Mouse (Mus musculus) liver, embryonic 12.5 days (tissue): ENCODE data around the gene Car11. TPM values are rescaled to one million over a fixed set of nuclear protein-coding genes. Genes with fewer than 3 reads are reported as not detected.

ENCODE experiments used
- ATAC-seq: fragments of 200-750 bp; cut with Nextera tagmentation; 2 replicates; pipeline ENCODE4 v1.8.0; 2017; ENCODE audit warnings: moderate number of reproducible peaks, mild to moderate bottlenecking, moderate library complexity
- H3K27ac ChIP-seq: fragments of 300-500 bp; sonication (generic); 2 replicates; pipeline ENCODE4 v1.5.1; 2016; ENCODE audit warnings: mild to moderate bottlenecking
- H3K27me3 ChIP-seq: fragments of 300-500 bp; sonication (generic); replicated peaks from 2 replicates; pipeline ENCODE4 v1.6.1; 2016; ENCODE audit warnings: mild to moderate bottlenecking, moderate library complexity
- H3K36me3 ChIP-seq: fragments of 300-500 bp; sonication (generic); 2 replicates; pipeline ENCODE4 v1.6.1; 2016; ENCODE audit warnings: mild to moderate bottlenecking, moderate library complexity
- H3K4me1 ChIP-seq: fragments of 300-500 bp; sonication (generic); 2 replicates; pipeline ENCODE4 v1.6.1; 2016
- H3K4me2 ChIP-seq: fragments of 300-500 bp; sonication (generic); 2 replicates; pipeline ENCODE4 v1.6.1; 2016; ENCODE audit warnings: mild to moderate bottlenecking, moderate library complexity
- H3K4me3 ChIP-seq: fragments of 300-500 bp; sonication (generic); 2 replicates; pipeline ENCODE4 v1.5.1; 2016; ENCODE audit warnings: mild to moderate bottlenecking, moderate library complexity
- H3K9ac ChIP-seq: fragments of 300-500 bp; sonication (generic); 2 replicates; pipeline ENCODE4 v1.6.1; 2016; ENCODE audit warnings: mild to moderate bottlenecking, moderate library complexity
- H3K9me3 ChIP-seq: fragments of 300-500 bp; sonication (generic); replicated peaks from 2 replicates; pipeline ENCODE4 v1.6.1; 2016; ENCODE audit warnings: mild to moderate bottlenecking, moderate library complexity
- WGBS: fragments of 180-500 bp; shearing (Covaris S2); methylation state at CpG from one replicate; pipeline ENCODE4 v1.1.7; 2016; ENCODE audit not compliant: insufficient replicate concordance; 5-methylcytosine and 5-hydroxymethylcytosine counted together
- polyA plus RNA-seq: library from polyadenylated mRNA; unstranded; fragments of >200 nt; fragmentation: Nextera tagmentation; extraction: Ambion mirVana; gene quantifications from 2 replicates; pipeline ENCODE4 v1.2.1, GENCODE M21; 2016

The Car11 gene
- polyA plus RNA-seq, 1 experiment from 2014 or later: 0.93 TPM

DNA sequence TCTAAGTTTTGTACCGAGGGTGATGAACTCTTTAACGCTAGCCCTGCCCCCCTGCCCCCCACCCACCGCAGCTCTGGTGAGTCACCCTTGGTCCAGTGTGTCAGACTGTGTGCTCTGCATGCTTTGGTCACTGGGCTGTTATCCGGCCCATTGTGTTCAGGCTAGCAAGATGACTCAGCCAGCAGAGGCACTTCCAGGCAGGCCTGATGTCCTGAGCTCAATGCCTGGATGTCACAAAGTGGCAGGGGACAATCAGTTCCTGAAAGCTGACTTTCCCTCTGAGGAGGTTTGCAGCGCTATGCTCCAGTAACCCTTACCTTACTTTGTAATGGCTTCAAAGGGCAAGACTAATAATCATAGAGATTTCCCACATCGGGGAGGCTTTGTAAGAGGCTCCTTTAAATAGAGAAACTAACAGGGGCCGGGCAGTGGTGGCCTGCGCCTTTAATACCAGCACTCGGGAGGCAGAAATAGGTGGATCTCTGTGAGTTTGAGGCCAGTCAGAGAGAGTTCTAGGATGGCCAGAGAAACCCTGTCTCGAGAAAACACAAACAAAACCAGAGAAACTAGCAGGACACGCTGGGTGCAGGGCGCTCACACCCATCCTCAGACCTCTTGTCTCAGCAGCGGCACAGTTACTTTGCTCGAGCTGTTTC is 19.5 kb upstream of the Car11 start:
- Histone ChIP-seq H3K9me3 (no peaks in the 10 kb centered on the region), H3K9ac (no peak overlapping the region), H3K4me3 (no peak overlapping the region), H3K27me3 (peaks cover 13% of the 10 kb centered on the region), H3K4me2 (no peak overlapping the region), H3K36me3 (no peaks in the 10 kb centered on the region), H3K4me1 (peaks cover 20% of the 10 kb centered on the region), H3K27ac (no peak overlapping the region)
- 55% methylated on average over 14 of the region's 14 CpGs for WGBS
- ATAC-seq: 0 out of 2 replicates have a peak, but pooled peaks have one; percentile 24

DNA sequence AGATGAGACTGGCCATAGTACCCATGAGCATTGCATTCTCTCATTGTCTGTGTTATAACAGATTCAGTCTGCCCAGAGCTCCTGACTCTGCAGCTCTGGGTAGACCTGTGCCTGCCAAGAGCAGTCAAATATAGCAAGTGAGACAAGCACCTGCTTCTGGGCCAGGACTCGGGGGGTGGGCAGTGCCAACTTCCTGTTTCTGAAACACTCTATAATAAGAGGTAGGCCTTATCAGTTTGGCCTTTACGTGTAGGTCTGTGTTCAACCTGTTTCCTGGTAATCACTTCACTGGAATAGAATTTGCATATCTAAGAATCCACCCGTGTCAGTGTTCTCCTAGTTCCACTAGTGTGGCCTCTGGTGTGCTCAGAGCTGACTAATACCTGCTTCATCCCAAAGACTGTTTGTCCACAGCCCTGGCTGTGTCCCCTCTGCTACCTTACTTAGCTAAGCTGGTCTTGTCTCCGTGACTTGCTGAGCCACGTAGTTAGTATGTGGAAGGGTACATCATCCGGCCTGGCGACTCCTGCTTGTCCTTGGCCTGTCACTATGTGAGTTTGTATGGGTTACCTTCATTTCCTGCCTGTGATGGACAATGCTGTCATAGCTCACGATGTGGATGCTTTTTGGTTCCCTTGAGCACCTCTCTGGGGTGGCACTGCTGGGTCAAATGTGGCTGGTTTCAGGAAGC is 18.5 kb upstream of the Car11 start:
- H3K4me1 ChIP-seq: peaks cover 21% of the 10 kb centered on the region
- H3K4me2 ChIP-seq: no peak overlapping the region
- H3K36me3 ChIP-seq: no peaks in the 10 kb centered on the region
- ATAC-seq: no peak
- H3K9ac ChIP-seq: no peak overlapping the region
- H3K27ac ChIP-seq: no peak overlapping the region
- no peaks in the 10 kb centered on the region for H3K9me3 ChIP-seq
- 44% methylated on average over 8 of the region's 8 CpGs for WGBS
- H3K27me3 ChIP-seq: peaks cover 8% of the 10 kb centered on the region
- no peak overlapping the region for H3K4me3 ChIP-seq

DNA sequence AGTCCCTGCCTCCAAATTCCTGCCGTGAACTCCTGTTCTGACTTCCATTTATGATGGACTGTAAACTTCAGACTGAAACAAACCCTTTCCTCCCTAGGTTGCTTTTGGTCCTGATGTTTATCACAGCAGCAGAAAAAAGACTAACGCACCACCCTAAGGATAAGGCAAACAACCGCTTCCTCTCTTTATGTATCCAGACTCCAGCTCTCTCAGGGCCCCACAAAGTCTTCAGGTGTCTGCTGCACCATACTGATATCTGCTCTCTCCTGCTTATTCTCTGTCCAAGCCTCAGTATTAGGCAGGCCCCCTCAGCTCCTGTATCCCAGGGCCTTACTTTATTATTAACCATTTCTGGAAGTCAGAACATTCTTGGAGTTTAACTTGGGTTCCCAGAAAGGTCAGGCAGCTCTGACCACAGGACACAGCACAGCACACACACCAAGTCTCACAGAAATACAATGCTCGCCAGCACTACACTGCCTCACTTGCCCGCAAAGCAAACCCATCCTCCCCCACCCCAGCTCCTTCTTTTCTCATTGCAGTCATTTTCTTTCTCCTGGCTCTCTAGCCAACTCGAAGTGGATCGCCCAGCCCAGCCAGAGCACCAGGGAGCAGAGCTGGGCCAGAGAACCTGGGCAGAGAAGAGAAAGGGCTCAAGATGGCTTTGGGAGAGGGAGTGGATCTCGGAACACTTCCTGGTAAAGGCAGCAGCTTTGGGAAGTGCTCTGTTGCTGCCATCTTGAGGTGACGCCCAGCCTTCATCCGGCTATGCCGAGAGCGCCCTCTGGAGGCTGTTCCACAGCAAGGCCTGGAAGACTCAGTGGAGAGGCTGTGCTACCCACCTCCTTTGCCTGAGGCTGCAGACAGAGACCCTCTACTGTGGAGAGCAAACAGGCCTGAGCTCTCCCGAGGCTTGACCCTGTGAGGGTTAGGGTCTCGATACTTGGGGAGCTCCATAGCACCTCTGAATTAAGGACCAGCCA is 17.2 kb upstream of the Car11 start:
- Histone ChIP-seq H3K27me3 (peaks cover 16% of the 10 kb centered on the region), H3K36me3 (no peaks in the 10 kb centered on the region), H3K9ac (peak overlapping the region; percentile 55; the same call in 1 of the 2 replicates), H3K4me3 (0 out of 2 replicates have a peak overlapping the region, but pooled peaks have one; percentile 12), H3K4me2 (peak overlapping the region; percentile 50), H3K27ac (peak overlapping the region; percentile 50), H3K9me3 (no peaks in the 10 kb centered on the region), H3K4me1 (peaks cover 27% of the 10 kb centered on the region)
- WGBS: 23% methylated on average over 14 of the region's 14 CpGs
- ATAC-seq: peak; percentile 34; the same call in 1 of the 2 replicates

DNA sequence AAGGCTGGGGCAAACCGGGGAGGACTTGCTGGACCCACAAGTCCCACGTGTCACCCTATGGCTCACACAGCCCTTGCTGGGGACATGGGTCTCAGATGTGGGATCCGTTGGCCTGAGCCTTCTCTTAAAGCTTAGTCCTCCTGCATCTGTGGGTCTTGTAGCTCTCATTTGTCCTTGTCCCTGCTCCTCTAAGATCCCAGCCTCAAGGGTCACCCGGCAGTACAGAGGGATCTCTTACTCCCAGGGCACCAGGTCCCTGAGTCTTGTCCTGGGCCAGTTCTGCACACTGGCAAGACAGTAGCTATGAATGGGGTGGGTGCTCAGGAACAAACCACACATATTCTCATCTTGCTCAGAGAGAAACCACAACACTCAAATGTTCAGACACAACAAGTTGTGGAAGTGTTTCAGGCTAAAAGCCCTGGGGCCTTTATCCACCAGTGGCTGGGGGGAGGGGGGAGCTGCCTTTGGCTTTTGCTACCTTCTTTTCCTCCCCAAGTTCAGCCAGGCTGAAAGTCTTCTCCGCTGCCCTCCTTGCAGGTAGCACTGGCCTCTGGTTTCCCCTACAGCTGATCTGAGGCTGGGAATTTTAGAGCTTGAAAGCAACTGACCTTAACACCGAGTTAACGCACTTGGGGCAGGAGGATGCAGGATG is 16.1 kb upstream of the Car11 start, which contains the start of gene Ntn5:
Ntn5 (plus strand) TSS at position 627 of the 655 bp plus-strand sequence.
- no peak within 1 kb of the TSS for H3K27ac ChIP-seq
- H3K27me3 ChIP-seq: peaks cover 16% of the 10 kb centered on the region
- WGBS: 59% methylated on average over 7 of the region's 7 CpGs
- no peaks in the 10 kb centered on the region for H3K36me3 ChIP-seq
- no peak within 1 kb of the TSS for H3K9ac ChIP-seq
- H3K9me3 ChIP-seq: no peaks in the 10 kb centered on the region
- no peak for ATAC-seq
- H3K4me1 ChIP-seq: peaks cover 27% of the 10 kb centered on the region
- no peak within 1 kb of the TSS for H3K4me3 ChIP-seq
- peak within 1 kb of the TSS; percentile 50; the same call in 1 of the 2 replicates for H3K4me2 ChIP-seq

DNA sequence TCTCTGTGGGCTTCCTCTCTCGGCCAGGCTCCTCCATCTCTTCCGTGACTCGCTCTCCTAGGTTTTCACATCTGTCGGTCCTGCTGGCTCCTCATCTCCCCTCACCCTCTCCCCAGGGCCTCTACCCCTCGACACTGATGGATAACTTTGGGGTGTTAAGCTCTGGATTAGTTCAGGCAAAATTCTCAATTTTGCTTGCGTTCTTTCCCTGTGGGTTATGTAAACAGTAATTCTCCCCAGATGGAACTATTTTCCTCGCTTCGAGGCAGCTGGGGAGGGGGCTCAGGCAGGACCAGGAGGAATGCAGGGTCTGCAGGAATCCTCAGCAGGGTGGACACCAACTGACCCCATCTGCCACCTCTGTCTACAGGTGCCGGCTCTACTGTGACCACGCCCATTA is 13.8 kb upstream of the Car11 start:
- ATAC-seq: no peak
- H3K4me3 ChIP-seq: no peak overlapping the region
- H3K27me3 ChIP-seq: peaks cover 16% of the 10 kb centered on the region
- no peak overlapping the region for H3K4me2 ChIP-seq
- no peak overlapping the region for H3K27ac ChIP-seq
- WGBS: 53% methylated on average over 10 of the region's 10 CpGs
- no peaks in the 10 kb centered on the region for H3K36me3 ChIP-seq
- H3K9me3 ChIP-seq: no peaks in the 10 kb centered on the region
- peaks cover 30% of the 10 kb centered on the region for H3K4me1 ChIP-seq
- H3K9ac ChIP-seq: no peak overlapping the region

DNA sequence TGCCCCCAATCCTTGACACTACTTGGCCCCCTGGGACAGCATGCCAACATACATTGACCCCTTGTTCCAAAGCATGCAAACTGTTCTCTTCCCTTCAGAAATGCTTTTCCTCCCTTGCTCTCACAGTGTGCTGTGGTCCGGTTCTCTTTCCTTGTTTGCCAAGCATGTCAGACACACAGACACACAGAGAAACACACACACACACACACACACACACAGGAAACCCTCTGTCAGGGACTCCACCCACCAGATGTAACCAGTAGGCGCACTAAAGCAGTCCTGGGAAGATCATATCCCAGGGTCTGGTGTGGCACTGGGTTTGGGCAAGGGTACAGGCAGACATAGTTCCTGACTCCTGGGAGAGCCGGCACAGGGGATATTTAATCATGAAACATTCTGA is 12.8 kb upstream of the Car11 start:
- no peak for ATAC-seq
- H3K4me1 ChIP-seq: peaks cover 20% of the 10 kb centered on the region

DNA sequence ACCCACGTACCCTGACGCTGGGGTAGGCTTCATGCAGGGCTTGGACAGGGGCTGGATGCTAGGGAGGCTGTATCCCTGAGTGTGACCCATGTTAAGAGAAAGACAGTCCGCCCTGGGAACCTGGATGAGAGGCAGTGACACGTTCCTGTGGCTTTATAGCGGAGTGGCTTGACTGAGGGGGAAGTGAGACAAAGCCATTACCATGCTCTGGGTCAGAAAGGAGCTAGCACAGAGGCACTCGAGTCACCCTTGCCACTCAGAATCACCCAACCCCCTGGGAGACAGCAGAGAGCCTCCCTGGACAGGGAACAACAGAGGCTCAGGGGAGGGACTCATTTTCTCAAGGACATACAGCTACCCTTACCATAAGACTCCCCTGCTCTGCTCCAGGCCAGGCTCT is 10.5 kb upstream of the Car11 start:
- no peak for ATAC-seq

More for the DNA sequence above, 12.8 kb upstream of the Car11 start:
- Histone ChIP-seq H3K27ac (no peak overlapping the region), H3K4me2 (no peak overlapping the region), H3K9ac (no peak overlapping the region), H3K4me3 (no peak overlapping the region), H3K36me3 (no peaks in the 10 kb centered on the region), H3K9me3 (no peaks in the 10 kb centered on the region), H3K27me3 (peaks cover 16% of the 10 kb centered on the region)
- 59% methylated on average over 3 of the region's 3 CpGs for WGBS

DNA sequence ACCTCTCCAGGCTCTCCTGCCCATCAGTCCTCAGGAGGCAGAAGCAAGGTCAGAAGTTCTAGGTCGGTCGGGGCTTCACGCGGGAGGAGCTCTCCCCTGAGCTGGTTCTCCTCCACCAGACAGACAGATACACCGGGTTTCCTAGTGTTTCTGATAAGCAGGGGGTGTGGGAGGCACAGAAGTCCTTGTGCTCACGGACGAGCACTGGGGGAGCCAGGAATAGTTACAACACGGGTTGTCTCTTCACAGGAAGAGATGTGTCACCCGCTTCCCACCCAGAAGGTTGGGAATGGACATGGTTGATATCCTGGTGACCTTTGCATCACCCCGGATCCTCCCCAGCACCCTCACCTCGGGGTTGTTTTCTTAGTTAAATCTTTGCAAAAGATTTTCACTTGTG is 9.8 kb upstream of the Car11 start:
- Histone ChIP-seq H3K9ac (no peak overlapping the region), H3K9me3 (no peaks in the 10 kb centered on the region), H3K27ac (no peak overlapping the region), H3K4me2 (no peak overlapping the region), H3K4me3 (no peak overlapping the region), H3K4me1 (peaks cover 11% of the 10 kb centered on the region; the same call in 1 of the 2 replicates), H3K27me3 (peaks cover 14% of the 10 kb centered on the region), H3K36me3 (no peaks in the 10 kb centered on the region)
- 29% methylated on average over 11 of the region's 11 CpGs for WGBS
- no peak for ATAC-seq

More for the DNA sequence above, 10.5 kb upstream of the Car11 start:
- H3K9me3 ChIP-seq: no peaks in the 10 kb centered on the region
- no peak overlapping the region for H3K27ac ChIP-seq
- H3K4me2 ChIP-seq: no peak overlapping the region
- peaks cover 11% of the 10 kb centered on the region; the same call in 1 of the 2 replicates for H3K4me1 ChIP-seq
- no peak overlapping the region for H3K9ac ChIP-seq
- H3K36me3 ChIP-seq: no peaks in the 10 kb centered on the region
- WGBS: 50% methylated on average over 6 of the region's 6 CpGs
- no peak overlapping the region for H3K4me3 ChIP-seq
- peaks cover 16% of the 10 kb centered on the region for H3K27me3 ChIP-seq

DNA sequence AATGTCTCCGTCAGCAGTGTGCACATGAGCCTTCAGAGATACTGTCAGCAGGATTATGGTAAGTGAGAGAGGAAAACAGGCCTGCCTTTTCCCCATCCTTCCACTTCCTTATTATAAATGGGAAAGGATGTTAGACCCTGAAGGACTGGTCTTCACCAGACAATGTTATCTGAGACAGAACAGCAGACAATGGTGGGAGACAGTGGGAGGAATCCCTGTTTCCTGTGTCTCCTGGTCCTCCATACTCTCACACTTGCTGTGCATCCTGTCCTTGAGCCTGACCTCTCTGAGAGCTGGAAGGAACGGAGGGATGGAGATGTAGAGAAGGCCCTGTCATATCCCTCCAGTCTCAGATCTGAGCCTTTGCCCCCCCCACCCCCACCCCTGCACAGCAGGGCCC is 7.3 kb upstream of the Car11 start:
- 55% methylated on average over 2 of the region's 2 CpGs for WGBS
- Histone ChIP-seq H3K4me2 (no peak overlapping the region), H3K27ac (0 out of 2 replicates have a peak overlapping the region, but pooled peaks have one; percentile 34), H3K9ac (no peak overlapping the region), H3K27me3 (no peaks in the 10 kb centered on the region; the same call in 1 of the 2 replicates), H3K4me3 (no peak overlapping the region), H3K9me3 (no peaks in the 10 kb centered on the region), H3K36me3 (no peaks in the 10 kb centered on the region), H3K4me1 (0 out of 2 replicates have a peak, but pooled peaks cover 4% of the 10 kb centered on the region)
- ATAC-seq: no peak

DNA sequence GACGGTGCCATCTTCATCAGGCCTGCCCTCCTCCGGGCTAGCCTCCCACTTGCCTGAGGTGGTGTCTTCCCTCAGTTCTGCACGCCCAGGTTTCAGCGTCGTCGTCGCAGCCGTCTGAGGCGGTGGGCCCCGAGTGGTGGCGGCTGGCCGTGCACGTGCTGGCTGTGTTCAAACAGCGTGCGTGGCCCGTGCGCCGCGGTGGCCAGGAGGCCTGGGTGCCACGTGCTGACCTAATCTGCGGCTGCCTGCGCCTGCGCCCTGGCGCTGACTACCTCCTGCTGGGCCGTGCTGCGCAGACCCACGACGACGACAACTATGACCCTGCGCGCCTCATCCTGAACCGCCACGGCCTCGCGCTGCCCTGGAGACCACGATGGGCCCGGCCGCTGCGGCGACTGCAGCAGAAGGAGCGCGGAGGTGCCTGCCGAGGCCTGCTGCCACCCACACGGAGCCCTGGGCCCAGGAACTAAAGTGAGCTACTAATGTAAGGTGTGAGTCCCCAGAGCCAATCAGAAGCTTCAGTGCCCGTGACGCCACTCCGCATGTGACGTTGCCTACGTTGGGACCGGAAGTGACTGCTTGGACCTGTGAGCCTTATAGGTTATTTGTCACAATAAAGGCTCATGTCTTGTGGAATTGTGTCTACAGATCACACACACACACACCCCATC is 5.6 kb upstream of the Car11 start, which contains the start of gene Sec1:
Sec1 (minus strand) TSS at position 482 of the 671 bp plus-strand sequence.
- Histone ChIP-seq H3K4me2 (no peak within 1 kb of the TSS), H3K9me3 (no peaks in the 10 kb centered on the region), H3K4me3 (no peak within 1 kb of the TSS), H3K36me3 (no peaks in the 10 kb centered on the region), H3K27ac (no peak within 1 kb of the TSS), H3K9ac (no peak within 1 kb of the TSS), H3K27me3 (peaks cover 14% of the 10 kb centered on the region), H3K4me1 (0 out of 2 replicates have a peak, but pooled peaks cover 4% of the 10 kb centered on the region)
- 85% methylated on average over 50 of the region's 50 CpGs for WGBS
- no peak for ATAC-seq
